Mouse (Mus musculus) heart, embryonic 12.5 days (tissue): ENCODE measurements around the gene Map4k5. TPM values are rescaled to one million over a fixed set of nuclear protein-coding genes. Genes with fewer than 3 reads are reported as not detected.
A peak's percentile ranks its signal among the peaks of the same experiment; 100 is the strongest.

ENCODE experiments used
- ATAC-seq: fragments of 200-750 bp; cut with Nextera tagmentation; 2 replicates; pipeline ENCODE4 v1.8.0; 2017; ENCODE audit warnings: moderate TSS enrichment, moderate library complexity; ENCODE audit not compliant: insufficient number of reproducible peaks, low FRiP score
- H3K27ac ChIP-seq: fragments of 300-500 bp; sonication (generic); 2 replicates; pipeline ENCODE4 v1.5.1; 2016; ENCODE audit warnings: mild to moderate bottlenecking, moderate library complexity; ENCODE audit not compliant: poor library complexity, severe bottlenecking
- H3K27me3 ChIP-seq: fragments of 300-500 bp; sonication (generic); replicated peaks from 2 replicates; pipeline ENCODE4 v1.6.1; 2016; ENCODE audit warnings: mild to moderate bottlenecking, moderate library complexity
- H3K36me3 ChIP-seq: fragments of 300-500 bp; sonication (generic); 2 replicates; pipeline ENCODE4 v1.6.1; 2016; ENCODE audit warnings: mild to moderate bottlenecking, moderate library complexity
- H3K4me1 ChIP-seq: fragments of 300-500 bp; sonication (generic); replicated peaks from 2 replicates; pipeline ENCODE4 v1.6.1; 2016; ENCODE audit warnings: mild to moderate bottlenecking
- H3K4me2 ChIP-seq: fragments of 300-500 bp; sonication (generic); 2 replicates; pipeline ENCODE4 v1.6.1; 2016; ENCODE audit warnings: mild to moderate bottlenecking, moderate library complexity
- H3K4me3 ChIP-seq: fragments of 300-500 bp; sonication (generic); 2 replicates; pipeline ENCODE4 v1.5.1; 2016; ENCODE audit warnings: mild to moderate bottlenecking
- H3K9ac ChIP-seq: fragments of 300-500 bp; sonication (generic); 2 replicates; pipeline ENCODE4 v1.6.1; 2016; ENCODE audit warnings: mild to moderate bottlenecking, moderate library complexity
- H3K9me3 ChIP-seq: fragments of 300-500 bp; sonication (generic); replicated peaks from 2 replicates; pipeline ENCODE4 v1.6.1; 2016; ENCODE audit warnings: mild to moderate bottlenecking, moderate library complexity
- WGBS: fragments of 180-500 bp; shearing (Covaris S2); methylation state at CpG from one replicate; pipeline ENCODE4 v1.1.7; 2016; 5-methylcytosine and 5-hydroxymethylcytosine counted together
- polyA plus RNA-seq: library from polyadenylated mRNA; unstranded; fragments of >200 nt; fragmentation: Nextera tagmentation; extraction: Ambion mirVana; gene quantifications from 2 replicates; pipeline ENCODE4 v1.2.1, GENCODE M21; 2016

Gene Map4k5
- 43.4 and 44.8 TPM in 2 replicates for polyA plus RNA-seq

- no peaks in the 10 kb centered on the region for H3K9me3 ChIP-seq
- peaks cover 2% of the 10 kb centered on the region; the same call in 1 of the 2 replicates for H3K36me3 ChIP-seq
- peak within 1 kb of the TSS; percentile 96 for H3K4me3 ChIP-seq
- peak within 1 kb of the TSS; percentile 95 for H3K27ac ChIP-seq
- peaks cover 35% of the 10 kb centered on the region for H3K4me1 ChIP-seq
- H3K4me2 ChIP-seq, result peak within 1 kb of the TSS; percentile 69
- no peaks in the 10 kb centered on the region for H3K27me3 ChIP-seq
- ATAC-seq, result peak; percentile 95
- peak within 1 kb of the TSS; percentile 98 for H3K9ac ChIP-seq
- under 1% methylated on average over 115 of the region's 118 CpGs for WGBS
These were observed at the start of gene Map4k5, which contains the start of gene Atl1 for GRCm38 (mm10) chr12:69892371-69893251. Gene Map4k5 (minus strand): TSS chr12:69893200. Gene Atl1 (plus strand): TSS chr12:69892614.

- 31% methylated on average over 1 of the region's 1 CpGs for WGBS
- no peak overlapping the region for H3K4me3 ChIP-seq
- H3K36me3 ChIP-seq, result peaks cover 4% of the 10 kb centered on the region
- peaks cover 3% of the 10 kb centered on the region; the same call in 1 of the 2 replicates for H3K4me1 ChIP-seq
- H3K9me3 ChIP-seq, result peaks cover 3% of the 10 kb centered on the region; the same call in 1 of the 2 replicates
- ATAC-seq, result no peak
- H3K27me3 ChIP-seq, result no peaks in the 10 kb centered on the region
- H3K27ac ChIP-seq, result no peak overlapping the region
- no peak overlapping the region for H3K4me2 ChIP-seq
- no peak overlapping the region for H3K9ac ChIP-seq
These were observed 48.8 kb upstream of the Map4k5 start for GRCm38 (mm10) chr12:69941655-69942329.

- H3K4me2 ChIP-seq, result no peak overlapping the region
- peaks cover 3% of the 10 kb centered on the region; the same call in 1 of the 2 replicates for H3K4me1 ChIP-seq
- H3K9ac ChIP-seq, result no peak overlapping the region
- no peak overlapping the region for H3K27ac ChIP-seq
- peaks cover 9% of the 10 kb centered on the region for H3K36me3 ChIP-seq
- no peak for ATAC-seq
- no peaks in the 10 kb centered on the region for H3K27me3 ChIP-seq
- WGBS, result 54% methylated on average over 2 of the region's 2 CpGs
- peaks cover 3% of the 10 kb centered on the region; the same call in 1 of the 2 replicates for H3K9me3 ChIP-seq
- no peak overlapping the region for H3K4me3 ChIP-seq
These were observed 46.3 kb upstream of the Map4k5 start for GRCm38 (mm10) chr12:69939291-69939690.

GRCm38 (mm10) chr12:69937731-69938130, 44.7 kb upstream of the Map4k5 start:
- H3K4me1 ChIP-seq, result peaks cover 3% of the 10 kb centered on the region; the same call in 1 of the 2 replicates
- H3K36me3 ChIP-seq, result peaks cover 9% of the 10 kb centered on the region
- ATAC-seq, result no peak
- 78% methylated on average over 5 of the region's 5 CpGs for WGBS
- no peak overlapping the region for H3K4me2 ChIP-seq
- no peaks in the 10 kb centered on the region for H3K27me3 ChIP-seq
- H3K4me3 ChIP-seq, result no peak overlapping the region
- peaks cover 3% of the 10 kb centered on the region; the same call in 1 of the 2 replicates for H3K9me3 ChIP-seq
- H3K9ac ChIP-seq, result no peak overlapping the region
- H3K27ac ChIP-seq, result no peak overlapping the region

GRCm38 (mm10) chr12:69926716-69927115, 33.7 kb upstream of the Map4k5 start:
- Histone ChIP-seq H3K9me3 (no peaks in the 10 kb centered on the region), H3K4me3 (no peak overlapping the region), H3K4me1 (no peaks in the 10 kb centered on the region), H3K36me3 (no peaks in the 10 kb centered on the region), H3K4me2 (no peak overlapping the region), H3K27ac (no peak overlapping the region), H3K9ac (no peak overlapping the region), H3K27me3 (no peaks in the 10 kb centered on the region)
- no peak for ATAC-seq
- 34% methylated on average over 7 of the region's 7 CpGs for WGBS

- Histone ChIP-seq H3K9me3 (no peaks in the 10 kb centered on the region), H3K4me3 (no peak overlapping the region), H3K4me1 (no peaks in the 10 kb centered on the region), H3K27me3 (no peaks in the 10 kb centered on the region), H3K27ac (no peak overlapping the region), H3K4me2 (no peak overlapping the region), H3K9ac (no peak overlapping the region), H3K36me3 (no peaks in the 10 kb centered on the region)
- WGBS, result 16% methylated on average over 5 of the region's 5 CpGs
- ATAC-seq, result no peak
These were observed 31.0 kb upstream of the Map4k5 start for GRCm38 (mm10) chr12:69924012-69924411.

GRCm38 (mm10) chr12:69923603-69924002, 30.6 kb upstream of the Map4k5 start:
- no peak for ATAC-seq
- Histone ChIP-seq H3K9me3 (no peaks in the 10 kb centered on the region), H3K36me3 (no peaks in the 10 kb centered on the region), H3K27me3 (no peaks in the 10 kb centered on the region), H3K9ac (no peak overlapping the region), H3K4me1 (no peaks in the 10 kb centered on the region), H3K4me2 (no peak overlapping the region), H3K4me3 (no peak overlapping the region), H3K27ac (no peak overlapping the region)
- WGBS, result 42% methylated on average over 3 of the region's 3 CpGs

GRCm38 (mm10) chr12:69923128-69923527, 30.1 kb upstream of the Map4k5 start:
- Histone ChIP-seq H3K9ac (no peak overlapping the region), H3K27me3 (no peaks in the 10 kb centered on the region), H3K4me2 (no peak overlapping the region), H3K36me3 (no peaks in the 10 kb centered on the region), H3K4me3 (no peak overlapping the region), H3K4me1 (no peaks in the 10 kb centered on the region), H3K9me3 (no peaks in the 10 kb centered on the region), H3K27ac (no peak overlapping the region)
- WGBS, result 76% methylated on average over 3 of the region's 3 CpGs
- ATAC-seq, result no peak

- H3K27me3 ChIP-seq, result no peaks in the 10 kb centered on the region
- H3K36me3 ChIP-seq, result no peaks in the 10 kb centered on the region
- no peak overlapping the region for H3K4me2 ChIP-seq
- no peaks in the 10 kb centered on the region for H3K9me3 ChIP-seq
- no peaks in the 10 kb centered on the region for H3K4me1 ChIP-seq
- no peak overlapping the region for H3K4me3 ChIP-seq
- H3K27ac ChIP-seq, result no peak overlapping the region
- no peak overlapping the region for H3K9ac ChIP-seq
- no peak for ATAC-seq
- 83% methylated on average over 1 of the region's 1 CpGs for WGBS
These were observed 29.1 kb upstream of the Map4k5 start for GRCm38 (mm10) chr12:69922099-69922498.

GRCm38 (mm10) chr12:69917870-69918269, 24.9 kb upstream of the Map4k5 start:
- Histone ChIP-seq H3K9me3 (no peaks in the 10 kb centered on the region), H3K4me2 (no peak overlapping the region), H3K36me3 (no peaks in the 10 kb centered on the region), H3K9ac (no peak overlapping the region), H3K27me3 (no peaks in the 10 kb centered on the region), H3K4me1 (no peaks in the 10 kb centered on the region), H3K27ac (no peak overlapping the region), H3K4me3 (no peak overlapping the region)
- no peak for ATAC-seq
- 84% methylated on average over 2 of the region's 2 CpGs for WGBS

- H3K4me3 ChIP-seq, result no peak overlapping the region
- no peak overlapping the region for H3K4me2 ChIP-seq
- WGBS, result 80% methylated on average over 7 of the region's 7 CpGs
These were observed 19.7 kb upstream of the Map4k5 start for GRCm38 (mm10) chr12:69912737-69913136.

More at GRCm38 (mm10) chr12:69912737-69913136, 19.7 kb upstream of the Map4k5 start:
- Histone ChIP-seq H3K4me1 (peaks cover 9% of the 10 kb centered on the region), H3K27ac (no peak overlapping the region), H3K9me3 (no peaks in the 10 kb centered on the region), H3K36me3 (no peaks in the 10 kb centered on the region), H3K27me3 (no peaks in the 10 kb centered on the region), H3K9ac (no peak overlapping the region)
- no peak for ATAC-seq
